Mouse (Mus musculus) right cerebral cortex, adult 18-20 months (tissue): Measurements from ENCODE around the gene Slc22a26.
"Not testable (repeated sequence)": the region's sequence is repeated elsewhere in the genome, so short reads cannot be mapped to it uniquely, and the experiment has no call there.

Experiments used
- DNase-seq: peaks from one replicate; pipeline ENCODE4 v3.0.0; 2022; ENCODE audit warnings: mixed read lengths

Slc22a26 gene

GRCm38 (mm10) chr19:7802571-7802970 is at the start of gene Slc22a26:
Gene Slc22a26, minus strand, starts transcription at chr19:7802667.
- DNase-seq = no peak

GRCm38 (mm10) chr19:7829851-7830250 is 27.4 kb upstream of the Slc22a26 start:
- DNase-seq = no peak

- no peak for DNase-seq
These were observed 11.9 kb downstream of the Slc22a26 start for GRCm38 (mm10) chr19:7790571-7790970.

GRCm38 (mm10) chr19:7775306-7775705 is 27.2 kb downstream of the Slc22a26 start:
- no peak for DNase-seq

GRCm38 (mm10) chr19:7766124-7766523 is 36.3 kb downstream of the Slc22a26 start:
- DNase-seq = no peak

- no peak for DNase-seq
These were observed 36.9 kb downstream of the Slc22a26 start for GRCm38 (mm10) chr19:7765599-7765998.

GRCm38 (mm10) chr19:7753371-7753770 is 49.1 kb downstream of the Slc22a26 start:
- not testable (repeated sequence) for DNase-seq
